Mouse (Mus musculus) small intestine, adult 2 months (tissue): ENCODE results near the gene Hyal1.

Experiments used
- CTCF ChIP-seq: fragments of 200-500 bp; IDR thresholded peaks from 2 replicates; pipeline ENCODE4 v1.5.1; 2012; ENCODE audit warnings: low read depth, mild to moderate bottlenecking, control low read depth, inconsistent platforms, low read length, moderate library complexity, mixed read lengths; ENCODE audit not compliant: insufficient replicate concordance, insufficient read length; ENCODE audit errors: extremely low read depth
- POLR2A ChIP-seq: fragments of 200-500 bp; IDR thresholded peaks from 2 replicates; pipeline ENCODE4 v1.6.1; 2012; ENCODE audit warnings: low read depth, mild to moderate bottlenecking, control low read depth, inconsistent platforms, low read length, moderate library complexity

DNA sequence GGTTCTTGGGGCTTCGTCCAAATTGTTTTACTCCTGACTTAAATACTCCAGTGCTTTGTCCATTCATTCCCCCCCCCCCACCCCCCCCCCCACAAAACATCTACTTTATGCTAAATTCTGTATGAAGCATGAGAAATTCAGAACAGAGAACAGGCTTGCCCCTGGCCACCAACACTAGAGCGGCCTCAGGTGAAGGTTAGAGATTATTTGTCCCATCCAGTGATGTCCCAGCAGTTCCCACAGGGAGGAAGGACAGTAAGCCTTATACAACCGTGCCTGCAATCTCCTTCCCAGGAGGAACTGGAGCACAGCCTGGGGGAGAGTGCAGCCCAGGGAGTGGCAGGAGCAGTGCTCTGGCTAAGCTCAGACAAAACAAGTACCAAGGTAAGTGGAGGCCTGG, 1.9 kb downstream of the Hyal1 start, which contains the start of gene Naa80:
- no peak for TF ChIP-seq CTCF
- no peak for TF ChIP-seq POLR2A
